Mouse (Mus musculus) heart, postnatal 14 days (tissue): ENCODE measurements around the gene Vmn2r87. TPM values are rescaled to one million over a fixed set of nuclear protein-coding genes. Genes with fewer than 3 reads are reported as not detected.
"Not testable (repeated sequence)": the region's sequence is repeated elsewhere in the genome, so short reads cannot be mapped to it uniquely, and the experiment has no call there.

Experiments used
- DNase-seq, 2 experiments: peaks; one replicate each; pipeline ENCODE4 v3.0.0; 2021 to 2022
- intact Hi-C: fragments of 180-260 bp; cut with DNase I; formaldehyde crosslinking; loops from one replicate; pipeline ENCODE4 v1.15.1; 2025
- long read RNA-seq, 2 experiments: library from polyadenylated mRNA; stranded (forward); transcript quantifications; one replicate each; pipeline ENCODE4 v2.0.0; 2021
- total RNA-seq, 2 experiments: library from RNA; stranded (reverse); gene quantifications; 2 replicates each; pipeline ENCODE4 v1.2.3; 2021

The Vmn2r87 gene
- total RNA-seq = not detected
- long read RNA-seq, experiment 1 = 0 reads
- long read RNA-seq, experiment 2 = 0 reads

DNA sequence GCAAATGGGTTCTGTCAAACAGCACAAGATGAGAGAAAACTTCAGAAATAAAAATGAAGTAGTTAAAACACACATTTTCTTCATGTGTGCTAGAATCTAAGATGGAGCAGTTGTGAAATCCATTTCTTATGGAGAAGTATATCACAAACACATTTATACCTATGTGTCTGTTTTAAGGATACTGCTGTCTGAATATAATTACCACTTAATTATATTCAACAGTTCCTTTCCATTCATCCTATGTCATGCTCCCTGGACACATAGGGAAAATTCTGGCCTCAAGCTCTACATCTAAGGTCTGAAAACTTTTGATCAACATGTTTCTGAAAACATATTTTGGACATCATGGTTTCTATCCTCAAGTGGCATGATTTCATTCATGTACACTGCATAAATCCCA lies at the start of gene Vmn2r87:
Gene Vmn2r87 (minus strand): TSS at position 101 of the 400 bp plus-strand sequence.
- intact Hi-C loops = no loop called here
- no peak for DNase-seq

- intact Hi-C loops, DNase-seq: not testable (repeated sequence)
Measured at GRCm38 (mm10) chr10:130544331-130544730, 47.1 kb upstream of the Vmn2r87 start.

DNA sequence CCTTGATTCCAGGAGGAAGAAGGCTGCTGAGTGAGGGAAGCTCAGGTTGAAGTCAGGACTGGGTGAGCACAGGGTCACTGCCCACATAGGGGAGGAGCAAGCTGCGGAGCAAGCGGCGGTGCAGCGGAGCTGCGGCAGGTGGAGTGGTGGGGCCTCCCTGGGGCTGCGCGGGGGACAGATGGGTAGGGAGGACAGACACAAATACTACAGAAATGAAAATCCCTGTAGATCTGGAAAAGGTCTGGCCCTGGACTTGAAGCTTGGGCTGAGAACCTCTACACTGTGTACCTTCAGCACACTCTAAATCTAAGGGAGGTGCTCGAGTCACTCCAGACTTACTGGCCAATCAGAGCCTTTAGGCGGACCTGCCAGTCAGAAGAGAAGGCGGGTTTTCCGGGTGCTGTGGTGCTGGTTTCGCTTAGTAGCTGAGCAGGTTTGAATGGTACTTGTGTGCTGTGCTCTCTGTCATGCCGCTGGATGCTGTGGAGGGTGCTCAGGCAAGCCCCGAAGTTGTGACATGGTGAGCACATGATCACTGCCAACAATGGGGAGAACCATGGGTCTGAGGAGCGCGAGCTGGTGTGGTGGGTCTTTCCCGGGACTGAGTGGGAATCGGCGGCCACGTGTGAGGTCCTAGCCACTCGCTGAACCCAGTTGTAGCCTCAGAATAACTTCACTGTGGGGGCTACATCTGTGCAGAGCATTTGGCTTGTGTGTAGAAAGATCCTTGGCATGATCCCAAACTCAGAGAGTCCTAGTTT lies 44.9 kb upstream of the Vmn2r87 start:
- intact Hi-C loops = not testable (repeated sequence)
- DNase-seq = peak; percentile 51 to 52

GRCm38 (mm10) chr10:130536101-130536500 lies 38.9 kb upstream of the Vmn2r87 start:
- intact Hi-C loops = no loop called here
- peak in 1 of 2 experiments; percentile 7 for DNase-seq

GRCm38 (mm10) chr10:130527926-130528325 lies 30.7 kb upstream of the Vmn2r87 start:
- intact Hi-C loops = no loop called here
- DNase-seq = no peak

- peak; percentile 6 to 16 for DNase-seq
Measured at GRCm38 (mm10) chr10:130470311-130470760, 26.9 kb downstream of the Vmn2r87 start.

GRCm38 (mm10) chr10:130455950-130456349 lies 41.2 kb downstream of the Vmn2r87 start, which contains the start of gene Vmn2r86:
Gene Vmn2r86 (minus strand): TSS chr10:130456050.
- intact Hi-C loops, DNase-seq: not testable (repeated sequence)

More at GRCm38 (mm10) chr10:130470311-130470760, 26.9 kb downstream of the Vmn2r87 start:
- intact Hi-C loops = no loop called here

DNA sequence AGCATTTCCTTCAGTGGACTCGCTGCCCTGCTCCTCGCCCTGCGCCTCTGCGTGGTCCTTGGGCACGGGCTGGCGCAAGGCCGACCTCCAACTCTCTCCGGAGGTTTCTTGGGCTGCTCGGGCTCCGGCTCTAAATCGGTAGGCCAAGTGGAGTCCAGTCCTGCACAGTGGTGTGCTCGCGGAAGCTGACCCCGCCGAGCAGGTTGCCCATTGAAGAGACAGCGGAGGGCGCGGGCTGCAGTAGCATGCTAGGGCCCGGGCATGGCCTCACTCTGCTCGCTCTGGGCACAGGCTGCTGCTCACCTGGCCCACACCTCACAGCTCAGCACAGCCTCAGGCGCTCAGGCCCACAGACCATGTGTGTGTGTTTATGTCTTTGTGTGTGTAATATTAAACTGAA lies 52.4 kb downstream of the Vmn2r87 start:
- DNase-seq = no peak
- intact Hi-C loops = no loop called here

- DNase-seq, intact Hi-C loops: not testable (repeated sequence)
Measured at GRCm38 (mm10) chr10:130434185-130434898, 62.9 kb downstream of the Vmn2r87 start.

- DNase-seq, intact Hi-C loops: not testable (repeated sequence)
Measured at GRCm38 (mm10) chr10:130429603-130430002, 67.6 kb downstream of the Vmn2r87 start, which contains the start of gene Vmn2r85. Gene Vmn2r85 (minus strand): TSS chr10:130429703.

DNA sequence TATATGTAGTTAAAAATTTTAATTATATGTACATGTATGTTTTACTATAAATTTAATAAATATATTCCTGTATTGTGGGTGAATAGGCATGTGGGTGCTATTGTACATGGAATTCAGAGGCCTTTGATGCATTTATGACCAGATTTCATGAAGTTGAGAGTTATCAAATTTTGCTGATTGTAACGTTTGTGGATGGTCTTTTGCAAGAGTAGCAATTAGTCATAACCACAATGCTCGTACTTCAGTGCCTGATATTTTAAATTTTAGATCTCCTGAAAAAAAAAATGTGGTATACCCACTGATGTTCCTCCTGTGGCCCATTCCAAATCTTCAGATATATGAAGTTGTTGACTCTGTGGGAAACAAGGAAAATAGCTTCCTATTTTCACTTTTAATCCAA lies 74.8 kb downstream of the Vmn2r87 start:
- intact Hi-C loops, DNase-seq: not testable (repeated sequence)

Other genes starting within 250 kb of the Vmn2r87 start
- not detected for gene Neurod4, start 217.2 kb downstream of the Vmn2r87 start, total RNA-seq
- gene Tespa1, start 174.5 kb downstream of the Vmn2r87 start, total RNA-seq = 1 to 10 TPM in 1 of 2 experiments, under 1 TPM in 1; 0.29 to 3.8 TPM
- not detected for gene Vmn2r84, start 103.1 kb downstream of the Vmn2r87 start, total RNA-seq
- not detected for gene Vmn2r85, start 67.7 kb downstream of the Vmn2r87 start, total RNA-seq
- not detected for gene Vmn2r86, start 41.3 kb downstream of the Vmn2r87 start, total RNA-seq